ENCODE assay signal across 12 mouse cellular contexts in the genomic region with DNA sequence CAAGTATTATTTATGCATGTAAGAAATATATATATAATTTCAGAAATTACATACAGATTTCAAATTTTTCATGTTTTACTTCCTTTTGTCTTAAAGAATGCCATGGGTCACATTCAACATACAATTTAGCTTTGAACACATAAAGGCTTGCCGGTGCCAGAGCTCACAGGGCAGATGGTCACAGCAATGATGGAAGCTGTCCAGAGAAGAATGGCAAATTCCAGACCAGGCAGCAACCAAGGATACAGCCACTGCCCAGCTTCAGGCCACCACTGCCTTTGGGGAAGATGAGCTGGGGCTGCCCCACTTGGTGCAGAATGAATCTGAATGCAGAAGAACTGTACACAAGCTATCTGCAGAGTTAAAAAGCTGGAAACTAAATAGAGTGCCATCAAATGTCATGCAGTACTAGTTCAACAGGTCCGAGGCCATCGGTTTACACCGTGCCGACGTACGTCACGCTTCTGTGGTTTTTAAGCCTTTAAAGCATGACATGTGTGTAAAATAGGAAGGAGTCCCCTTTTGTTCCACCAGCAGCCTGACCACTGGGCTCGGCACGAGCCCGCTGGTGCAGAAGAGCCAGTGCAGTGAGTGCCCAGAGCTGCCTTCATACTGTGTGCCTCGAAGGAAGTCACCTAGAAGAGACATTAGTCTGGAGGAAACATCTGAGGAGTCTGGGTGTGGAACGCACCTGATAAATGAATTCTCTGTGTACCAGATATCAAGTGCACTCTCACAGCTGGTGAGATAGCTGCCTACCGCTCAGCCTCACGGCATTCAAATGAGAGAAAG.
A peak's percentile ranks its signal among the peaks of the same experiment; 100 is the strongest.
DNase-seq lines count a peak whose midpoint lies in the region; ATAC-seq and TF ChIP-seq lines count a peak whose summit lies in the region.
"Had no signal": no experiment of that assay in that cellular context is flagged by ENCODE, and none has a peak within 500 bp of the region (broad histone marks: within the 10 kb centered on the region; RNA-seq: fewer than 3 reads in every experiment).

No protein-coding gene starts in this region.

- TF ChIP-seq CTCF in cerebellum, adult 2 months (IDR thresholded peaks at IDR 0.05; ENCODE audit: borderline replicate concordance, insufficient read depth, low read depth, low read length), result no peak
- TF ChIP-seq CTCF in MEL (IDR thresholded peaks at IDR 0.05 in 2 of 3, conservative IDR thresholded peaks at IDR 0.05 in 1 of 3; ENCODE audit: control insufficient read depth in 1 of 3, insufficient read depth in 1 of 3, low read depth in 2 of 3, low read length in 3 of 3, poor library complexity in 1 of 3, severe bottlenecking in 1 of 3), result no peak
- TF ChIP-seq CTCF in midbrain, postnatal 0 days (IDR thresholded peaks at IDR 0.05), result no peak

- peak; percentile 84 to 85 for TF ChIP-seq EP300 in MEL (IDR thresholded peaks at IDR 0.05; ENCODE audit: low read depth in 1 of 2, low read length in 2 of 2)

- no peak for TF ChIP-seq POLR2A in cerebellum, adult 2 months (IDR thresholded peaks at IDR 0.05; ENCODE audit: borderline replicate concordance, insufficient read depth, low read length)
- TF ChIP-seq POLR2A in MEL (IDR thresholded peaks at IDR 0.05; ENCODE audit: control insufficient read depth in 1 of 2, insufficient read depth in 1 of 2, low read depth in 1 of 2, low read length in 2 of 2, poor library complexity in 1 of 2), result no peak

- peak; percentile 53 to 54 for DNase-seq in cerebellum, postnatal 10 days
- no peak for DNase-seq in cerebellum, adult 2 months
- DNase-seq in MEL (ENCODE audit: low read depth, low spot score), result peak; percentile 68
- peak; percentile 30 for DNase-seq in midbrain, postnatal 0 days (ENCODE audit: low spot score)
- DNase-seq in retina, embryonic 14.5 days (ENCODE audit: low spot score), result no peak
- no peak for DNase-seq in layer of hippocampus, postnatal 25 days (ENCODE audit: extremely low spot score in 1 of 2, low spot score in 1 of 2)
- DNase-seq in heart, adult 9 months (ENCODE audit: low spot score in 2 of 2), result no peak
- DNase-seq: lung, adult 18-20 months had no signal

- no peaks in the 10 kb centered on the region for H3K27me3 ChIP-seq in cerebellum, adult 2 months (ENCODE audit: control insufficient read depth, insufficient read depth, low read length)
- no peaks in the 10 kb centered on the region for H3K27me3 ChIP-seq in MEL (ENCODE audit: control insufficient read depth in 1 of 2, insufficient read depth in 2 of 2, low read length in 2 of 2)
- no peaks in the 10 kb centered on the region for H3K27me3 ChIP-seq in liver, embryonic 12.5 days (replicated peaks)
- H3K27me3 ChIP-seq in midbrain, postnatal 0 days (ENCODE audit: insufficient read depth, low read length), result no peaks in the 10 kb centered on the region
- H3K27me3 ChIP-seq: intestine, embryonic 15.5 days; Patski had no signal

- H3K9me3 ChIP-seq in MEL (replicated peaks; ENCODE audit: insufficient read depth, low read length), result no peaks in the 10 kb centered on the region
- H3K9me3 ChIP-seq in liver, embryonic 12.5 days (replicated peaks), result no peaks in the 10 kb centered on the region
- no peaks in the 10 kb centered on the region for H3K9me3 ChIP-seq in midbrain, postnatal 0 days (ENCODE audit: low read length)
- H3K9me3 ChIP-seq: heart, embryonic 10.5 days; intestine, embryonic 15.5 days had no signal

- TF ChIP-seq RAD21 in MEL (IDR thresholded peaks at IDR 0.05; ENCODE audit: low read depth, low read length), result no peak

- H3K79me2 ChIP-seq in MEL (ENCODE audit: control insufficient read depth, insufficient read depth, low read length, poor library complexity), result no peaks in the 10 kb centered on the region

- peak; percentile 61; the same call in 1 of the 2 replicates for ATAC-seq in liver, embryonic 12.5 days
- ATAC-seq in midbrain, postnatal 0 days (ENCODE audit: low FRiP score), result no peak
- ATAC-seq: intestine, embryonic 15.5 days; Patski had no signal

- H3K36me3 ChIP-seq in MEL (ENCODE audit: control insufficient read depth in 1 of 2, insufficient read depth in 2 of 2, low read length in 2 of 2), result peaks cover 0 to 15% of the 10 kb centered on the region in 2 experiments; a peak in 2 of 4 replicates
- no peaks in the 10 kb centered on the region for H3K36me3 ChIP-seq in liver, embryonic 12.5 days
- no peaks in the 10 kb centered on the region for H3K36me3 ChIP-seq in midbrain, postnatal 0 days (ENCODE audit: insufficient read depth, low read length)
- H3K36me3 ChIP-seq: heart, embryonic 10.5 days; intestine, embryonic 15.5 days had no signal

- H3K4me1 ChIP-seq in cerebellum, adult 2 months (ENCODE audit: control insufficient read depth, insufficient read depth, low read length), result no peaks in the 10 kb centered on the region
- peaks cover 7 to 21% of the 10 kb centered on the region in 2 experiments for H3K4me1 ChIP-seq in MEL (ENCODE audit: control insufficient read depth in 1 of 2, insufficient read depth in 2 of 2, low read length in 2 of 2)
- peaks cover 18% of the 10 kb centered on the region for H3K4me1 ChIP-seq in liver, embryonic 12.5 days
- H3K4me1 ChIP-seq in midbrain, postnatal 0 days (ENCODE audit: insufficient read depth, low read length), result no peaks in the 10 kb centered on the region
- H3K4me1 ChIP-seq: intestine, embryonic 15.5 days had no signal

- H3K4me3 ChIP-seq in cerebellum, adult 2 months (replicated peaks; ENCODE audit: insufficient read depth, low read depth, low read length), result no peak overlapping the region
- no peak overlapping the region for H3K4me3 ChIP-seq in MEL (ENCODE audit: control insufficient read depth in 1 of 2, insufficient read depth in 1 of 2, low read depth in 2 of 2, low read length in 2 of 2)
- no peak overlapping the region for H3K4me3 ChIP-seq in liver, embryonic 12.5 days
- no peak overlapping the region for H3K4me3 ChIP-seq in midbrain, postnatal 0 days (ENCODE audit: low read depth, low read length)
- H3K4me3 ChIP-seq: heart, embryonic 10.5 days; intestine, embryonic 15.5 days had no signal

- H3K27ac ChIP-seq in cerebellum, adult 2 months (ENCODE audit: insufficient read depth, low read length), result no peak overlapping the region
- H3K27ac ChIP-seq in MEL (ENCODE audit: control insufficient read depth, low read depth, low read length), result peak overlapping the region; percentile 19; the same call in 1 of the 2 replicates
- H3K27ac ChIP-seq in liver, embryonic 12.5 days, result no peak overlapping the region
- H3K27ac ChIP-seq in midbrain, postnatal 0 days (ENCODE audit: low read depth, low read length), result no peak overlapping the region
- H3K27ac ChIP-seq: heart, embryonic 10.5 days; intestine, embryonic 15.5 days had no signal

- 49% methylated on average over 15 of the region's 15 CpGs for WGBS in cerebellum, adult 2 months
- WGBS in liver, embryonic 12.5 days (ENCODE audit: insufficient replicate concordance), result 55% methylated on average over 15 of the region's 15 CpGs
- 24% methylated on average over 15 of the region's 15 CpGs for WGBS in midbrain, postnatal 0 days

- peak overlapping the region; percentile 14; the same call in 1 of the 2 replicates for H3K9ac ChIP-seq in MEL (ENCODE audit: control insufficient read depth, low read depth, low read length, poor library complexity, severe bottlenecking)
- no peak overlapping the region for H3K9ac ChIP-seq in liver, embryonic 12.5 days
- no peak overlapping the region for H3K9ac ChIP-seq in midbrain, postnatal 0 days (replicated peaks; ENCODE audit: low read length, poor library complexity, severe bottlenecking)
- H3K9ac ChIP-seq: intestine, embryonic 15.5 days had no signal

- H3K4me2 ChIP-seq in liver, embryonic 12.5 days, result peak overlapping the region; percentile 10; the same call in 1 of the 2 replicates
- no peak overlapping the region for H3K4me2 ChIP-seq in midbrain, postnatal 0 days (ENCODE audit: low read depth, low read length, poor library complexity, severe bottlenecking)
- H3K4me2 ChIP-seq: intestine, embryonic 15.5 days had no signal

TF ChIP-seq in MEL, 35 proteins besides CTCF, POLR2A, EP300 and RAD21 (continues in another document):
- TF ChIP-seq HCFC1 (IDR thresholded peaks at IDR 0.05; ENCODE audit: low read depth, low read length), result no peak
- TF ChIP-seq BHLHE40 (IDR thresholded peaks at IDR 0.05; ENCODE audit: borderline replicate concordance, low read depth, low read length), result no peak
- TF ChIP-seq NRF1 (IDR thresholded peaks at IDR 0.05; ENCODE audit: insufficient read depth, low read depth, low read length, poor library complexity, severe bottlenecking), result no peak
- TF ChIP-seq ZMIZ1 (IDR thresholded peaks at IDR 0.05; ENCODE audit: low read depth, low read length), result no peak
- peak; percentile 51 for TF ChIP-seq TAL1 (IDR thresholded peaks at IDR 0.05; ENCODE audit: low read length)
- TF ChIP-seq CHD1 (IDR thresholded peaks at IDR 0.05; ENCODE audit: low read depth, low read length), result no peak
- peak; percentile 95 for TF ChIP-seq TCF12 (IDR thresholded peaks at IDR 0.05; ENCODE audit: low read depth, low read length)
- TF ChIP-seq ELF1 (IDR thresholded peaks at IDR 0.05; ENCODE audit: low read depth, low read length), result no peak
- TF ChIP-seq POLR2AphosphoS2 (IDR thresholded peaks at IDR 0.05; ENCODE audit: low read length), result no peak
- TF ChIP-seq MAFK (IDR thresholded peaks at IDR 0.05; ENCODE audit: borderline replicate concordance, low read depth, low read length), result no peak
- TF ChIP-seq ZNF384 (IDR thresholded peaks at IDR 0.05; ENCODE audit: low read depth, low read length), result no peak
- peak; percentile 20; the same call in 1 of the 2 replicates for TF ChIP-seq SIN3A (IDR thresholded peaks at IDR 0.05; ENCODE audit: low read length)
- no peak for TF ChIP-seq SMC3 (IDR thresholded peaks at IDR 0.05; ENCODE audit: low read depth, low read length)
- TF ChIP-seq POLR2AphosphoS5 (IDR thresholded peaks at IDR 0.05; ENCODE audit: borderline replicate concordance, low read depth, low read length), result no peak
- no peak for TF ChIP-seq UBTF (IDR thresholded peaks at IDR 0.05; ENCODE audit: borderline replicate concordance, insufficient read depth, low read depth, low read length)
- no peak for TF ChIP-seq MYB (IDR thresholded peaks at IDR 0.05; ENCODE audit: low read depth, low read length)
- TF ChIP-seq ZC3H11A (IDR thresholded peaks at IDR 0.05; ENCODE audit: low read depth, low read length), result no peak
- TF ChIP-seq MEF2A (IDR thresholded peaks at IDR 0.05; ENCODE audit: extremely low read depth, insufficient replicate concordance, low read depth, low read length, poor library complexity, severe bottlenecking), result no peak
- TF ChIP-seq MAZ (IDR thresholded peaks at IDR 0.05; ENCODE audit: low read depth, low read length), result no peak
- TF ChIP-seq RCOR1 (IDR thresholded peaks at IDR 0.05; ENCODE audit: low read depth, low read length), result no peak
- no peak for TF ChIP-seq TBP (IDR thresholded peaks at IDR 0.05; ENCODE audit: low read depth, low read length)
- no peak; the same call in 1 of the 2 replicates for TF ChIP-seq MXI1 (IDR thresholded peaks at IDR 0.05; ENCODE audit: low read depth, low read length)
- TF ChIP-seq ZKSCAN1 (IDR thresholded peaks at IDR 0.05; ENCODE audit: low read depth, low read length), result no peak
- TF ChIP-seq GATA1 (IDR thresholded peaks at IDR 0.05; ENCODE audit: low read depth, low read length), result peak; percentile 87

Comparison
In these comparisons a context has a peak if more than half of its experiments do, and no peak if none do; other contexts are left out.
1. DNase-seq: peak in cerebellum, postnatal 10 days (2 of 2), MEL (single experiment) and midbrain, postnatal 0 days (single experiment); none in cerebellum, adult 2 months (0 of 2), retina, embryonic 14.5 days (single experiment), layer of hippocampus, postnatal 25 days (0 of 2) and heart, adult 9 months (0 of 2).